Mouse (Mus musculus) frontal cortex, postnatal 14 days (tissue): ENCODE results near the gene Gm6890.
"Not testable (repeated sequence)": the region's sequence is repeated elsewhere in the genome, so short reads cannot be mapped to it uniquely, and the experiment has no call there.

Experiments used
- DNase-seq, 2 experiments: peaks; one replicate each; pipeline ENCODE4 v3.0.0; 2022; ENCODE audit warnings: low spot score in 2 of 2

The Gm6890 gene

DNA sequence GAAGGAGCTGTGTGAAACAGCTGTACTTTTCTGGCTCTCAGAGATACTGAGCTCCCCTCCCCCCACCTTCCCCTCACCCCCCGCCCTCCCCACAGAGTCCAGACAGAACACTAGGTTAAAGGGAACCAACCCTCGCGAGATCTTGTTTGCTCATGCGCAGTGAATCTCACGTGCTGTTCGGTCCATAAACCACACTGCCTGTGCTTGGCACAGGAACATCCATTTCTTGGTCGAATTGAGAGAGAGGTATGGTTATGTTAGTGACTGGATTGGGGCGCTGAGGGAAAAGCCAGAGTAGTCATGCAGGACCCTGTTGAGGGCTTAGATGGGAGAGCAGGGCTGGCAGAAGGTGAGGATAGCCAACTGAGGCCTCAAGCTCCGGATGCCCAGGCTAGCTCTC lies at the start of gene Gm6890:
TSS of gene Gm6890 (plus strand) at position 301 of the 400 bp plus-strand sequence.
- DNase-seq = not testable (repeated sequence)

DNA sequence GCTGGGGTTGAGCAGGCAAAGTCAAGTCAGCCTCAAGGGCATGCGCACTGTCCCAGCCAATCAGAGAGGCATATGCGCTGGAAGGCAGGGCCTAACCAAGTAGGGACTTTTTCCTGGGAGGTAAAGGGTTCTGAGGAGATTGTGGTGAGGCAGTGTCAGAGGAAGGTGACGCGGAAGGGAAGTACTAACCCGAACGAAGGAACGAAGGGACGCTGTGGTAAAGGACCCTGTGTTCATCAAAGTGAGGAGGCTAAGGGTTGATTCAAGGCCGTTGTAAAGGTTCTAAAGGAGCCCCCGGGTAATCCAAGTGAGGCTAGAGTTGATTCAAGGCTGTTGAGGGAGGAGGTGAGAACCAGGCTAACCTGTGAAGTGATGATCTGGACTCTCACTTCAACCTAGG lies 14.5 kb upstream of the Gm6890 start:
- DNase-seq = not testable (repeated sequence)

DNA sequence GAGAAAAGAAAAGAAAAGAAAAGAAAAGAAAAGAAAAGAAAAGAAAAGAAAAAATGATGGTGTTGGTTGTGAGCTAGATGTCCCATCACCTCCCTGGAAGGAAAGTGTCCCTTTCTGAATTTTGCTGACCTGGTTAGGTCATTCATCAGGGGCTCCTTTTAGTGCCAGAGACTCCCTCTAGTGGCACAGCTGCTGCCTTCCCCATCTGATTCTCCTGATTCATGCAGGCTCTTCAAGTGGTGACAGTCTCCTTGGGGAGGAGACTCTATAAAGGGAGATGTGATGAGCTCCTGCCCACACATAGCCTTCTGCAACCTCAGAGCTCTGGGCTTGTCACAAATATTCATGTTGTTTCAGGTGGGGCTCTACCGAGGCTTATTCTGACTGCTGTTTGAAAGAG lies 30.0 kb downstream of the Gm6890 start:
- not testable (repeated sequence) for DNase-seq
